Mouse (Mus musculus) midbrain, embryonic 11.5 days (tissue): Measurements from ENCODE around the gene Defb36. TPM values are rescaled to one million over a fixed set of nuclear protein-coding genes. Genes with fewer than 3 reads are reported as not detected.

ENCODE experiments used
- ATAC-seq: fragments of 200-750 bp; cut with Nextera tagmentation; 2 replicates; pipeline ENCODE4 v1.8.0; 2017; ENCODE audit warnings: moderate TSS enrichment, moderate library complexity; ENCODE audit not compliant: low FRiP score
- DNase-seq: peaks from one replicate; pipeline ENCODE4 v3.0.0; 2015; ENCODE audit warnings: low spot score; ENCODE audit errors: missing footprints
- H3K27ac ChIP-seq: fragments of 300-500 bp; sonication (generic); 2 replicates; pipeline ENCODE4 v1.5.1; 2014; ENCODE audit warnings: low read depth, low read length
- H3K27me3 ChIP-seq: fragments of 300-500 bp; sonication (generic); 2 replicates; pipeline ENCODE4 v1.6.1; 2014; ENCODE audit warnings: mild to moderate bottlenecking, low read length, moderate library complexity, mixed read lengths; ENCODE audit not compliant: control insufficient read depth, insufficient read depth
- H3K36me3 ChIP-seq: fragments of 300-500 bp; sonication (generic); 2 replicates; pipeline ENCODE4 v1.6.1; 2014; ENCODE audit warnings: mild to moderate bottlenecking, low read length, moderate library complexity, mixed read lengths; ENCODE audit not compliant: control insufficient read depth, insufficient read depth
- H3K4me1 ChIP-seq: fragments of 300-500 bp; sonication (generic); 2 replicates; pipeline ENCODE4 v1.6.1; 2014; ENCODE audit warnings: low read length; ENCODE audit not compliant: control insufficient read depth, insufficient read depth
- H3K4me2 ChIP-seq: fragments of 300-500 bp; sonication (generic); 2 replicates; pipeline ENCODE4 v1.6.1; 2014; ENCODE audit warnings: mild to moderate bottlenecking, moderate library complexity
- H3K4me3 ChIP-seq: fragments of 300-500 bp; sonication (generic); 2 replicates; pipeline ENCODE4 v1.5.1; 2014; ENCODE audit warnings: low read depth, low read length
- H3K9ac ChIP-seq: fragments of 300-500 bp; sonication (generic); 2 replicates; pipeline ENCODE4 v1.6.1; 2014; ENCODE audit warnings: low read length
- H3K9me3 ChIP-seq: fragments of 300-500 bp; sonication (generic); 2 replicates; pipeline ENCODE4 v1.6.1; 2016; ENCODE audit warnings: low read length; ENCODE audit not compliant: control insufficient read depth
- WGBS: fragments of 180-500 bp; shearing (Covaris S2); extraction: QIAGEN DNeasy Blood & Tissue Kit; methylation state at CpG from one replicate; pipeline ENCODE4 v1.1.7; 2014; 5-methylcytosine and 5-hydroxymethylcytosine counted together
- polyA plus RNA-seq: library from polyadenylated mRNA; unstranded; fragments of >200 nt; fragmentation: Nextera tagmentation; extraction: Ambion mirVana; gene quantifications from 2 replicates; pipeline ENCODE4 v1.2.1, GENCODE M21; 2014

Gene Defb36
- polyA plus RNA-seq, 1 experiment from 2014 or later: not detected

- H3K27ac ChIP-seq: no peak overlapping the region
- no peak overlapping the region for H3K9ac ChIP-seq
- H3K27me3 ChIP-seq: peaks cover 31% of the 10 kb centered on the region
- no peak for DNase-seq
- peaks cover 7% of the 10 kb centered on the region for H3K4me1 ChIP-seq
- H3K4me2 ChIP-seq: no peak overlapping the region
- H3K4me3 ChIP-seq: no peak overlapping the region
- ATAC-seq: no peak
- H3K36me3 ChIP-seq: no peaks in the 10 kb centered on the region
- WGBS: 39% methylated on average over 17 of the region's 17 CpGs
- H3K9me3 ChIP-seq: no peaks in the 10 kb centered on the region
Measured at GRCm38 (mm10) chr2:152628066-152628465, 23.9 kb downstream of the Defb36 start.

DNA sequence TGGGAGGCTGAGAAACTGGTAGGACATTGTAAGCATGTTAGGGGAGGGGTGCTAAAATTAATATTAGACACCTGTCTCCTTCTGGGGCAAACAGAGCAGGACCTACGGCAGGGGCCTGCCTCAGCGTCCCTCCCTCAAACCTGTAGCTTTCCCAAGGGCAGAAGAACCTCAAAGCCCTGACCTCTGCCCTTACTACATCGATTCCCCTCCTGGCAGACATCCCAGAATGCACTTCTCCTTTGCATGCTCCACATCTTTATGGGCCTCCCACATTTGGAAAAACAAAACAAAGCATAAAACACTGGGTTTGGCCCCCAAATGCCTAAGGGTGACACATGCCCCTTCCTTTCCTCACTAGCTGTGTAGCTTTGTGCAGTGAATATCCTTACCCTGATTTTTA lies 25.1 kb downstream of the Defb36 start:
- ATAC-seq (no peak), DNase-seq (no peak)
- no peak overlapping the region for H3K27ac ChIP-seq
- H3K36me3 ChIP-seq: no peaks in the 10 kb centered on the region
- H3K9ac ChIP-seq: no peak overlapping the region
- peaks cover 31% of the 10 kb centered on the region for H3K27me3 ChIP-seq
- H3K9me3 ChIP-seq: no peaks in the 10 kb centered on the region
- WGBS: 66% methylated on average over 3 of the region's 3 CpGs
- no peak overlapping the region for H3K4me2 ChIP-seq
- no peak overlapping the region for H3K4me3 ChIP-seq
- H3K4me1 ChIP-seq: peaks cover 7% of the 10 kb centered on the region

DNA sequence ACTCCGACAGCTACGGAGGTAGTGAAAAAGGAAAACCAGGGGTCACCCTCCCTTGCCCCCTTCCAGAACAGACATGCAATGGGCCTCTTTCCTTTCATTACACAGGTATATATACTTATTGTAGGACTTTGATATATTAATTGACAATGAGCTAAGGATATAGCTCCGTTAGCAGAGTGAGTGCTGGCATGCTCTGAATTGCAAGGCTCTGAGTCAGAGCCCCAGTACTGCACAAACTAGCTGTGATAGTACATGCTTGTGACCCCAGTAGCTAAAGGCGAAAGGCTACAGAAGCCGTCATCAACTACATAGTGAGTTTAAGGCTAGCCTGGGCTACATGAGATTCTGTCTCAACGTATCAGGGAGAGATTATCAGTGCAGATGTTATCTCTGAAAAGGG lies 25.8 kb downstream of the Defb36 start:
- peaks cover 7% of the 10 kb centered on the region for H3K4me1 ChIP-seq
- ATAC-seq (no peak), DNase-seq (no peak)
- no peak overlapping the region for H3K4me2 ChIP-seq
- H3K4me3 ChIP-seq: no peak overlapping the region
- no peak overlapping the region for H3K27ac ChIP-seq
- no peaks in the 10 kb centered on the region for H3K36me3 ChIP-seq
- WGBS: 85% methylated on average over 6 of the region's 6 CpGs
- no peaks in the 10 kb centered on the region for H3K9me3 ChIP-seq
- H3K27me3 ChIP-seq: peaks cover 31% of the 10 kb centered on the region
- H3K9ac ChIP-seq: no peak overlapping the region

DNA sequence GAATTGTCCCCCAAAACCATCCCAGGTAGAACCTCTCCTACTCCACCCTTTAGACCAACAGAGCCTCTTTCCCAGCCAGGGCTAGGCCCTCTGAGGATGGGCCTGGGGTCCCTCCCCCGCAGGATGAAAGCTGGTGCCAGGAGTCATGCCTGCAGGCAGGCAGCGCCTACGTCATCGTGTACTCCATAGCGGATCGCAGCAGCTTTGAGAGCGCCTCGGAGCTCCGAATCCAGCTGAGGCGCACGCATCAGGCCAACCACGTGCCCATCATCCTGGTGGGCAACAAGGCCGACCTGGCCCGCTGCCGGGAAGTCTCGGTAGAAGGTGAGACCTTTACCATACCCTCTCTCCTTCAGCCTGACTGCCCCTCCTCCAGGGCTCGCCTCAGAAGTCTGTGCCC lies 29.2 kb downstream of the Defb36 start:
- peaks cover 3% of the 10 kb centered on the region for H3K27me3 ChIP-seq
- no peak overlapping the region for H3K4me3 ChIP-seq
- no peaks in the 10 kb centered on the region for H3K9me3 ChIP-seq
- H3K27ac ChIP-seq: no peak overlapping the region
- no peaks in the 10 kb centered on the region for H3K4me1 ChIP-seq
- 46% methylated on average over 17 of the region's 17 CpGs for WGBS
- H3K9ac ChIP-seq: no peak overlapping the region
- no peak overlapping the region for H3K4me2 ChIP-seq
- no peak for DNase-seq
- H3K36me3 ChIP-seq: no peaks in the 10 kb centered on the region
- no peak for ATAC-seq

GRCm38 (mm10) chr2:152634311-152634710 lies 30.2 kb downstream of the Defb36 start:
- no peak overlapping the region for H3K4me2 ChIP-seq
- no peaks in the 10 kb centered on the region for H3K36me3 ChIP-seq
- H3K4me1 ChIP-seq: 0 out of 2 replicates have a peak, but pooled peaks cover under 1% of the 10 kb centered on the region
- no peak overlapping the region for H3K4me3 ChIP-seq
- ATAC-seq (no peak), DNase-seq (no peak)
- no peak overlapping the region for H3K9ac ChIP-seq
- no peaks in the 10 kb centered on the region for H3K27me3 ChIP-seq
- WGBS: 76% methylated on average over 29 of the region's 29 CpGs
- H3K9me3 ChIP-seq: no peaks in the 10 kb centered on the region
- H3K27ac ChIP-seq: no peak overlapping the region

- WGBS: 77% methylated on average over 23 of the region's 23 CpGs
- Histone ChIP-seq H3K4me2 (no peak overlapping the region), H3K9me3 (no peaks in the 10 kb centered on the region), H3K9ac (no peak overlapping the region), H3K4me1 (peaks cover 5% of the 10 kb centered on the region; the same call in 1 of the 2 replicates), H3K36me3 (no peaks in the 10 kb centered on the region), H3K27me3 (no peaks in the 10 kb centered on the region), H3K27ac (no peak overlapping the region), H3K4me3 (no peak overlapping the region)
- ATAC-seq (no peak), DNase-seq (no peak)
Measured at GRCm38 (mm10) chr2:152636246-152637005, 32.3 kb downstream of the Defb36 start.

- Histone ChIP-seq H3K4me1 (peaks cover 5% of the 10 kb centered on the region; the same call in 1 of the 2 replicates), H3K4me3 (no peak overlapping the region), H3K36me3 (no peaks in the 10 kb centered on the region), H3K27me3 (no peaks in the 10 kb centered on the region), H3K27ac (no peak overlapping the region), H3K9me3 (no peaks in the 10 kb centered on the region), H3K4me2 (no peak overlapping the region), H3K9ac (no peak overlapping the region)
- ATAC-seq (no peak), DNase-seq (no peak)
- 85% methylated on average over 6 of the region's 6 CpGs for WGBS
Measured at GRCm38 (mm10) chr2:152637006-152637322, 32.8 kb downstream of the Defb36 start.

- no peaks in the 10 kb centered on the region for H3K36me3 ChIP-seq
- peaks cover 5% of the 10 kb centered on the region; the same call in 1 of the 2 replicates for H3K4me1 ChIP-seq
- no peak overlapping the region for H3K4me3 ChIP-seq
- H3K9ac ChIP-seq: no peak overlapping the region
- ATAC-seq: no peak
- H3K4me2 ChIP-seq: no peak overlapping the region
- WGBS: 88% methylated on average over 4 of the region's 4 CpGs
- no peaks in the 10 kb centered on the region for H3K9me3 ChIP-seq
- H3K27me3 ChIP-seq: no peaks in the 10 kb centered on the region
- H3K27ac ChIP-seq: no peak overlapping the region
- DNase-seq: no peak
Measured at GRCm38 (mm10) chr2:152637381-152637780, 33.3 kb downstream of the Defb36 start.

GRCm38 (mm10) chr2:152638865-152639264 lies 34.7 kb downstream of the Defb36 start:
- H3K9ac ChIP-seq: no peak overlapping the region
- H3K36me3 ChIP-seq: no peaks in the 10 kb centered on the region
- H3K27ac ChIP-seq: no peak overlapping the region
- H3K4me2 ChIP-seq: no peak overlapping the region
- WGBS: 57% methylated on average over 6 of the region's 6 CpGs
- no peak overlapping the region for H3K4me3 ChIP-seq
- no peaks in the 10 kb centered on the region for H3K27me3 ChIP-seq
- ATAC-seq: no peak
- no peaks in the 10 kb centered on the region for H3K9me3 ChIP-seq
- no peak for DNase-seq
- peaks cover 5% of the 10 kb centered on the region; the same call in 1 of the 2 replicates for H3K4me1 ChIP-seq
